Mouse (Mus musculus): ENCODE results near the gene Ipo11. TPM values are rescaled to one million over a fixed set of nuclear protein-coding genes. Genes with fewer than 3 reads are reported as not detected.

Gene Ipo11
- total RNA-seq, 2 experiments from 2014 or later: 20.0 to 23.5 TPM

- DNase-seq: no peak
Observed at GRCm38 (mm10) chr13:106904637-106905036, 32.1 kb downstream of the Ipo11 start.

DNA sequence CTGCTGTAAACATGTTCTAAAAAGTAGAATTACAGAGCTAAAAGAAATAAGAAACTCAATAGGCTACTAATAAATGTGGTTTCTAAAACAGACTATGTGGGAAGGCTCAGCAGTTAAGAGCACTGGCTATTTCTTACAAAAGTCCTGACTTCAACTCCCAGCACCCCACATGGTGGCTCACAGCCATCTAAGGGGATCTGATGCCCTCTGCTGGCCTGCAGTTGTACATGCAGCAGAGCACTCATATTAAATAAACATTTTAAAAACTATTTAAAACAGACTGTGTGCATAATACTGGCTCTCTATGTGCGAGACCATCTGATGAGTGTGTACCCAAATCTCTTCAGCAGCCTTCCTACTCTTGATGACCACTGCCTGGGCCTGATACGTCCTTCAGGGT is 42.5 kb downstream of the Ipo11 start:
- peak; percentile 11 for DNase-seq

- no peak for DNase-seq
Observed at GRCm38 (mm10) chr13:106893701-106894100, 43.1 kb downstream of the Ipo11 start.

GRCm38 (mm10) chr13:106893196-106893595 is 43.6 kb downstream of the Ipo11 start:
- no peak for DNase-seq

GRCm38 (mm10) chr13:106887364-106887763 is 49.4 kb downstream of the Ipo11 start:
- no peak for DNase-seq

DNA sequence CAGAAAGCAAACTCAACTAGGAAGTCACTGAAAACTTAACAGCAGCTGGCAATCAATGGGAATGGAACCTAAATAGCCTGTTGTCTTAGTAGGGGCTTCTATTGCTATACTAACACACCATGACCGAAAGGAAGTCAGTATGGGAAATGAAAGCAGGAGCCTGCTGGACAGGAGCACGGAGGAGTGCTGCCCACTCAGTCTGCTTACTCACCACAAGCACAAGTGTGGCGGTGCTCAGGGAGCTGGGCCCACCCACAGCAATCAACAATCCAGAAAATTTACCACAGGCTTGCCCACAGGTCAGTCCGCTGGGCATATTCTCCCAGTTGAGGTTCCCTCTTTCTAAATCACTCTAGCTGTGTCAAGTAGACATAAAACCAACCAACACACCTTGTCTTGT is 52.5 kb downstream of the Ipo11 start:
- DNase-seq: no peak

- DNase-seq: no peak
Observed at GRCm38 (mm10) chr13:106876278-106876677, 60.5 kb downstream of the Ipo11 start.

DNA sequence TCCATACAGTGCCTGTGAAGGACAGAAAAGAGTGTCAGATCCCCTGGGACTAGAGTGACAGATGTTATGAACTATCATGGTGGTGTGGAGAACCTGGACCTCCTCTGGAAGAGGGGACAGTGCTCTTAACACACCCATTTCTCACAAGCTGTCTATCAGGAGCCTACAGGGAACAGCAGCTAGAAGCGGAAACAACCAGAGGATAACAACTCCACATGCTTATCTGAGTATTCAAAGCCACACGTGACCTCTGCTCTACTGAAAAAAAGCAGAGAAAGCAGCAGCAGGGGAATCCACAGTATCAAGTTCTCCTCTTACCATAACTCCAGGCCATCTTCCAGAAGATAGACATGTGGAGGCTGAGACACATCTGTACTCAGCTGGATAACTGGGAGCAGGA is 71.2 kb downstream of the Ipo11 start:
- DNase-seq: no peak

DNA sequence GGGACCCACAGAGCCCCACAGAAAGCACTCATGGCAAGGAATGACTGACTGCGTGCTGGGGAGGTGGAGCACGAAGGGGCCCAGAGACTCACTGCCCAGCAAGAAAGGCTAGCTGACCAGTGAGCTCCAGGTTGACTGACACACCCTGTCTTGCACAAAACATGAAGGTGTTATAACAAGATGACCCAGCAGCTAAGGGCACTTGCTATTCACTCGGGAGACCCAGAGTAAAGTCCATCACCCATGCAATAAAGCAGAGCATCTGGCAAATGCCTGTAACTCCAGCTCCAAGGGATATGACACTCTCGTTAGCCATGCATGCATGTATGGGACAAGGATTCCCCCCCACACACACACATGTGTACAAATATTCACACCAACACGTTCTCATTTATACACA is 78.0 kb downstream of the Ipo11 start:
- DNase-seq: no peak

- no peak for DNase-seq
Observed at GRCm38 (mm10) chr13:106856556-106856955, 80.2 kb downstream of the Ipo11 start.

GRCm38 (mm10) chr13:106847534-106847933 is 89.2 kb downstream of the Ipo11 start:
- DNase-seq: no peak

DNA sequence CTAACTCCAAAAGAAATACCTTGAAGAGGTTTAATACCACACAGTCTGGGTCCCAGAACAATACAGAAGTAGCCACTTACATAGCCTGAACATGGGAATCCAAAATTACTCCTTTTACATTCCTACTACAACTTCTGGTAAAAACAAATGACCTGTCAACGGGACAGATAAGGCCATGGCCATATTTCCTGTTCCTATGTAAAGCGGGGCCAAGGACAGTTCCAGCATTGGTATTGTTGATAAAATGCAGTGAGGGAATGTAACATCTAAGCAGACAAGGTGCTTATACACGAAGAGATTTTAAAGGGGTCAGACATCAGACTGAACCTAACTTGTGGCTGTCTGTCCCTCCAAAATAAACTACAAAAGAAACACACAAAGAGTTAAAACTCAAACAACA is 91.8 kb downstream of the Ipo11 start:
- no peak for DNase-seq

DNA sequence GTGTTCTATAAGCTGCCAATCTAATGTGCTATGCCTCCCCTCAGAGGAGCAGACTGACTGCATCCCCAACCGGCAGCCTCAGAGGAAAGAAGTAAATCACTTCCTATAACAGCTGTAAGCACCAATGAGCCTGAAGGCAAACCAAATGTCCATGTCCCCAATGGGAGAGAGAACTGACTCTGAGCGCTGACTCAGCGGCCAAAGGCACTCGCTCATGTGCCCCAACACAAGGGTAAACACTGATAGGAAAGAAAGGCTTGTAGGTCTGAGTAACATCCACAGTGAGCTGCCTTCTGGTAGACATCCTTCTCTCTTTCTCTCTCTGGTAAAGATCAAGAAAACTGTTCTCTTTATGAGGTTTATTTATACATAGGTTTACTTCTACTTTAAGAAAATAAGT is 94.2 kb downstream of the Ipo11 start:
- DNase-seq: no peak

DNA sequence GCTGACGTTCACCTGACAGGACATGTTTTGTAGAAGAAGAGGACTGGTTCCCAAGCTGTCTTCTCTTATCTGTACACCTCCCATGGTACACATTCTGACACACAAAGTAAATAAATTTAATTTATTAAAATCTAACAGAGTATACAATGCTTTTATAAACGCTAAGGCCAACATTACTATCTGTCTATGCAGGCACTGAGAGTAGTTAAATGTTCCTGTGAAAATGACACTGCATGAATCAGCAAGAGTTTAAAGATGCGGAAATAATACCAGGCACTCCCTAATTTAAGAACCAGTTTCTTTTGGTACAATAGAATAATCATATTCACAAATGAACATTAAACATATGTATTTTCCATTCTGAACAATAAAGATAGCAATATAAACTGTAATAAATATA is 98.0 kb downstream of the Ipo11 start:
- DNase-seq: no peak

DNA sequence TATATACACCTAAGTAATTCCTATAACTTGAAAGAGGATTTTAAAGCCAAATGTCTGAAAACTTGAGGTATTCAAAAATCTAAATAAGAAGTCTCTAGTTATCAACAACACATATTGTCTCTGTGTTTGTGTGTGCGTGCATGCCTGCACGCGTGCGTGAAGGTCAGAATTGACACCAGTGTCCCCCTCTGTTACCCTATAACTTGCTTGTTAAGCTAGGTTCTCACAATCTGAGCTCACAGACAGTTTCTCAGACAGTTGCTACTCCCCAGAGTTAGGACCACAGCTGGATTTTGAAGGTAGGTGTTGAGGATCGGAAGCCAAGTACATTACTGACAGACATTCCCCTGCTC is 100.3 kb downstream of the Ipo11 start:
- no peak for DNase-seq

DNA sequence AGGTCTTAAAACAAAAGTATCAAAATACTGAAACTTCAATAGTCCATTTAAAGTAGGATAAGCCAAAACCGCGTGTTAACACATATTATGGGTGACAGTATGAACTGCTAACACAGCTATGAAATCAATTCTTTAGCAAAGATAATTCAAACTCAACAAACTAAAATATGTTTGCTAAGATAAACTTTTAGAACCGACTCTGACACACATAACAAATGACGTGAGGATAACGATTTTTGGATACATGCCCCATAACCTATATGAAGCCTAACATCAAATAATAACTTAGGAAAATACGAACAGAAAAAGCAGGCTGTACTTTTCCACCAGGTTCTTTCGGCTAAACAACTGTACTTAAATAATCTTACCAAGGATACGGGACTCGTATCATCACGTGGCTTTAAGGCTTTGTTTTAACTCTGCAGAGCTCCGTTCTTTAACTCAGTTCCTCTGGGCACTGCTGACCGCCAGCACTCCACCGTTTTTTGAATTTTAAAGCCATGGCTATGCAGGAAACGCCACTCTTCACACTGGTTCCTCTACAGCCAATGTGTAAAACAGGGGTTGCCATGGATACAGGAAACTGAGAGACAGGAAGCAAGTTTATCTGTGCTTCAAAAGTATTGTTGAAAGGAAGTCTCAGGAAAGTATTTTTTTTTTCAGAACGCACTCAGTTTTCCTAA is 100.8 kb downstream of the Ipo11 start:
- no peak for DNase-seq

GRCm38 (mm10) chr13:106830029-106830428 is 106.7 kb downstream of the Ipo11 start:
- no peak for DNase-seq

DNA sequence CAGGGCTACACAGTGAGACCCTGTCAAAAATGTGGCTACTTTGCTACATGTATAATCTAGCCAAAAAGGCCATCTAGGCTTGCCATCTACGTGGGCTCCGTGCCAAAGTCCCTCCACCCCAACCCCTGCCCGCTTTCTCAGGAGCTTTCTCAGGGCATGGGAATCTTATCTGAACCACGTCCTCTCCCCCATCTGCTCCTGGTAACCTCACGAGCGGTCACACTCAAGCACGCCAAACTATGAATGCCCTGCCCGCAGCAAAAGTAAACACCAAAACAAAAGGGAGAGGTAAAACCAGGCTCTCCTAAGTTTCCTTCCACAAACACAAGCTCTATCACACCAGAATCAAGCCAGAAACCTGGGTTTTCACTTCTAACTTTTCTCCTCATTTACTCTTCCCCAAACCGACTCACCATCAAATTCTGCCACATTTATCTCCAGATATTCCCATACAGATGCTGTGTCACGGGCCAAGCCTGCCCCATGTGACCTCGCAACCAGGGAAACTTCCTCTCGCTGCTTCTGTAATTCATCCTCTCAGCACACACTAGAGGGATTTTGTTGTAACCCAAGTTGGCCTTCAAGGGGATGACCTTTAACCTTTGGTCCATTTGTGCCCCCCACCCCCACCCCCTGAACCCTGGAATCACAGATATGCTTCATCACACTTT is 107.3 kb downstream of the Ipo11 start:
- DNase-seq: no peak

GRCm38 (mm10) chr13:106825618-106826017 is 111.1 kb downstream of the Ipo11 start:
- no peak for DNase-seq

- no peak for DNase-seq
Observed at GRCm38 (mm10) chr13:106823875-106824191, 112.9 kb downstream of the Ipo11 start.

DNA sequence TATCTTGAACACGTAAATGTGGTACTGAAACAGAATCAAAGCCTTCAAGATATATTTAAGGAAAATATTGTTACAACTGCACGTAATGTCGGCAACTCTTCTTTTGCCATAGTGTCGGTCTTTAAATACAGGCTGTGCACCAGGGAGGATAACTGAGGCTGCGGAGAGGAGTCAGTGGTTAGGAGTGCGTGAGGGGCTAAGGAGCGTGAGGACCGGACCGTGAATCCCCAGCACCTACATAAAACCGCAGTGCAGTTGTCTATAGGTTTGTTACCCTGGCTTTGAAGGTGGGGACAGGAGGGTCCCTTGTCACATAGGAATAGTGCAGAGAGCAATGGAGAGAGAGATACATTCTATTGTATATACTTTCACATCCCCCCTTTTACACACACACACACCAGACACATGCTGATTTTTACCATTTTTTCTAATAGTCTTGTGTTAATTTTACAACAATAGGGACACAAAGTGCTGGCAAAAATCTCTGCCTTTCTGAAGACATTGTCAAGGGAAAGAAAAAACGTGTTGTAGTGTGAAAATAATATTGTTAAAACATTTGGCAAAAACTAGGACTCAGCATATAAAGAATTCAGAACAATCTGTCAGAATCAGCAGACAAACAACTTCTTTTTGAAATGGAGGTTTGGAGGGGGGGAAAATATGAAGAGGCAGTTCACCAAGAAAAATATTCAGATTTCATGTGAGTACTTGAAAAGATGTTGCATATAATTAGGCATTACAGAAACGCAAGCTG is 113.5 kb downstream of the Ipo11 start:
- DNase-seq: no peak

GRCm38 (mm10) chr13:106820149-106820548 is 116.6 kb downstream of the Ipo11 start:
- DNase-seq: no peak

- no peak for DNase-seq
Observed at GRCm38 (mm10) chr13:106819749-106820148, 117.0 kb downstream of the Ipo11 start.

GRCm38 (mm10) chr13:106817066-106817465 is 119.7 kb downstream of the Ipo11 start:
- no peak for DNase-seq

Measured in gastrocnemius, postnatal 10 days (tissue).